Mouse (Mus musculus): ENCODE measurements around the gene Pih1d3. TPM values are rescaled to one million over a fixed set of nuclear protein-coding genes. Genes with fewer than 3 reads are reported as not detected.
A peak's percentile ranks its signal among the peaks of the same experiment; 100 is the strongest.

Pih1d3 gene
- not detected in 2 replicates for polyA plus RNA-seq (2016; fragmentation: Nextera tagmentation; extraction: Ambion mirVana)

DNA sequence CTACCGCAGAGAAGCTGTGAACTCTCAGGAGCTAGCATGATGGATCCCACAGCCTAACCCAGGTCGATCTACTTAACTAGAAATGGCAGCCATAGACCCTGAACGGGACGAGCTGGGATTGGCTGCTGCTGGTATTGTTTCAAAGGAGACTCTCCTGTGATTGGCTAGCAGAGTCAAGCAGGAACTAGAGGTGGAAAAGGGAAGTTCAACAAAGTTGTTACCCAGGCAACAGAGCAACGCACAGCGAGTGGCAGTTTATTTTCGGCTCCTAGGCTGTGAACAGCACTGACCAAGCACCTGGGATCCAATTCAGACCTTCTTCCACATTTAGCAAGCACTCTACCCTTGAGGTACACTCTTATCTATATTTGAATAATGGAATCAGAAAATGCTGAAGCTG, at the start of gene Pih1d3, which contains the start of gene 4931428L18Rik:
Pih1d3 (plus strand) TSS at position 275 of the 400 bp plus-strand sequence.
4931428L18Rik (minus strand) TSS at position 121 of the 400 bp plus-strand sequence.
- Histone ChIP-seq H3K4me3 (no peak within 1 kb of the TSS), H3K27me3 (ENCODE audit: low read depth, poor library complexity, severe bottlenecking) (no peaks in the 10 kb centered on the region), H3K36me3 (no peaks in the 10 kb centered on the region), H3K9me3 (replicated peaks) (no peaks in the 10 kb centered on the region), H3K4me1 (no peaks in the 10 kb centered on the region), H3K27ac (no peak within 1 kb of the TSS)
- DNase-seq (ENCODE audit: low spot score): no peak
- WGBS: 86% methylated on average over 7 of the region's 7 CpGs

DNA sequence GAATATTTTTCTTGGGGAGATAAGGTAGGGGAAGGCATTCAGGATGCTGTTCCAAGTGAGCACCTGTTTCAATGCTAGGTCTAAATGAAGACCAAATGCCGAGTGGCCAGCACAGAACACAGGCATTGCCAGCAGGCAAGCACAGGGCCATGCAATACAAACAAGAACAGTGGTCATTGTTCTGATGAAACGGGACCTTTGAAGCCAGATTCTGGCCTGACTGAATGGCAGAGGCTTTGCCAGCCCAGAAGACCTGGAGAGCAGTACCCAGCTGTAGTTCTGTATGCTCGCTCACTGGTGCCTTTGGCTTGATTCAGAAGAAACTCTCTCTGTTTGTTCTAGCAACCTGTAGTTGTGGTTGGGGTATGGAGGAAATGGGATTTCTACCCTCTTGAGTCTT, 47.2 kb upstream of the Pih1d3 start:
- H3K4me1 ChIP-seq: no peaks in the 10 kb centered on the region
- no peak overlapping the region for H3K27ac ChIP-seq
- H3K27me3 ChIP-seq (ENCODE audit: low read depth, poor library complexity, severe bottlenecking): no peaks in the 10 kb centered on the region
- WGBS: 89% methylated on average over 3 of the region's 3 CpGs
- no peaks in the 10 kb centered on the region for H3K36me3 ChIP-seq
- no peaks in the 10 kb centered on the region for H3K9me3 ChIP-seq (replicated peaks)
- no peak for DNase-seq (ENCODE audit: low spot score)
- H3K4me3 ChIP-seq: no peak overlapping the region

- H3K27me3 ChIP-seq (ENCODE audit: low read depth, poor library complexity, severe bottlenecking): no peaks in the 10 kb centered on the region
- H3K27ac ChIP-seq: no peak within 1 kb of the TSS
- DNase-seq (ENCODE audit: low spot score): no peak
- H3K9me3 ChIP-seq (replicated peaks): no peaks in the 10 kb centered on the region
- no peaks in the 10 kb centered on the region for H3K4me1 ChIP-seq
- no peaks in the 10 kb centered on the region for H3K36me3 ChIP-seq
- no peak within 1 kb of the TSS for H3K4me3 ChIP-seq
- 87% methylated on average over 5 of the region's 5 CpGs for WGBS
These were observed 46.5 kb upstream of the Pih1d3 start, which contains the start of gene Lgsn for GRCm38 (mm10) chr1:31176101-31176500. Gene Lgsn (plus strand): TSS chr1:31176401.

GRCm38 (mm10) chr1:31178264-31178663, 44.4 kb upstream of the Pih1d3 start:
- Histone ChIP-seq H3K27me3 (ENCODE audit: low read depth, poor library complexity, severe bottlenecking) (no peaks in the 10 kb centered on the region), H3K27ac (no peak overlapping the region), H3K4me3 (no peak overlapping the region), H3K9me3 (replicated peaks) (no peaks in the 10 kb centered on the region), H3K4me1 (no peaks in the 10 kb centered on the region), H3K36me3 (no peaks in the 10 kb centered on the region)
- WGBS: 86% methylated on average over 1 of the region's 1 CpGs
- no peak for DNase-seq (ENCODE audit: low spot score)

DNA sequence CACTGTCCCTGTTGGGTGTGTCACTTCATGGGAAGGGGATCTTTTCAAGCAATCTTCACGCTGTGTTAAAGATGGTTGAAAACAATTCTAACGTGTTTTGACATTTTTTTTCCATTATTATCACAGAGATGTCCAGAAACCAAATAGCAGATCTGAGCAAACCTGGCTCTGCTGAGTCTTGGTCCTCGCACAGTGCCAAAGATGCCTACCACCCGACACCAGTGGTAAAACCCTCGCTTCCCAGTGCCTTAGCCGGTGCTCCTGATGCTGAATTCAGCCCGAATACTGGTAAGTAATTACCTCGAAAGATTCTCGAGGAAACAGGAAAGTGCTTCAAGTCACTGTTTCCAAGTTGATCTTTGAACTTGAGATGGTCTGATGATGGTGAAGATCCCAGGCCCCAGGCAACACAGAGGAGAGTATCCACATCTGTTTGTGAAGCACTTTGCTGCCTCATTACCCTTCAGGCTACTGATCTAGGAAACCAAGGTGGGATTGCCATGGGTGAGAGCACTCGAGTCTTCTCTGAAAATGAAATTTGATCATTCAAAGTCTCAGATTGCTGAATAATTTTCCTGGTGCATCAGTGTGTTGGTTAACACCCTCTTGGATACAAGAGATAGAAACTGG, 32.3 kb upstream of the Pih1d3 start:
- H3K36me3 ChIP-seq: no peaks in the 10 kb centered on the region
- H3K9me3 ChIP-seq (replicated peaks): no peaks in the 10 kb centered on the region
- no peak overlapping the region for H3K27ac ChIP-seq
- H3K4me3 ChIP-seq: no peak overlapping the region
- 87% methylated on average over 10 of the region's 10 CpGs for WGBS
- H3K27me3 ChIP-seq (ENCODE audit: low read depth, poor library complexity, severe bottlenecking): no peaks in the 10 kb centered on the region
- no peaks in the 10 kb centered on the region for H3K4me1 ChIP-seq
- DNase-seq (ENCODE audit: low spot score): no peak

DNA sequence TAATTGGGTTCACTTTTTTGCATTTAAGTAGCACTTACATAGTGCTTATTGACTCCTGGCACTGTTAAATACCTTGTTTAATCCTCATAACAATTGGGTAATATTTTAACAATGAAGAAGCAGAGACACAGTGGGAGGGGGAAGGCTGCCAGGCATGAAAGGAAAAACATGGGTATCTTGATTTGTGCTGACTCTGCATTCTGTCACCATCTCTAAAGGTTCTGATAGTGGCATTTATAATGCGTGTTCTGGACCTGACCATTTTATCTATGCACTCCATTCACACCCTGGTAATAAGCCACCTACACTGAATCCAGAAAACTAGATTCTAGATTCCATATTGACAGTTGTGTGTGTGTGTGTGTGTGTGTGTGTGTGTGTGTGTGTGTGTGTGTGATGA, 27.0 kb upstream of the Pih1d3 start:
- Histone ChIP-seq H3K4me3 (no peak overlapping the region), H3K9me3 (replicated peaks) (no peaks in the 10 kb centered on the region), H3K4me1 (no peaks in the 10 kb centered on the region), H3K27me3 (ENCODE audit: low read depth, poor library complexity, severe bottlenecking) (no peaks in the 10 kb centered on the region), H3K36me3 (no peaks in the 10 kb centered on the region), H3K27ac (no peak overlapping the region)
- WGBS: 95% methylated on average over 1 of the region's 1 CpGs
- DNase-seq (ENCODE audit: low spot score): no peak

DNA sequence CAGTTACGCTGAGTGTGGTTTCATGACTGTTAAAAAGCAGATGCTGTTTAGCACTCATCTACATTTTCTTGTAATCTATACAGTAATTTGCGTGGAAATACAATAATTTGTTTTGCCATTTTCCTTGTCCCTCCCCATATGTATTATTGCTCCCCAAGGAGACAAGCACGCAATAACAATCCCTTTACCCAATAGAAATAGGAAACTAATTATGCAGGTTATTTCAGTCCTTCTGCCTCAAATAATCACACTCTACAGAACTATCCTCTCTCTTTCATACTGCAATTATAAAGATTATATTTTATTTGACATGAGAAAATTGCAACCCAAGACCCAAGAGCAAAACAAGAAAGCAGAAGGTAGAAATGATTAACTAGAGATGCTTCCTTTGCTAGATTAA, 25.7 kb upstream of the Pih1d3 start:
- Histone ChIP-seq H3K27me3 (ENCODE audit: low read depth, poor library complexity, severe bottlenecking) (no peaks in the 10 kb centered on the region), H3K9me3 (replicated peaks) (no peaks in the 10 kb centered on the region), H3K27ac (no peak overlapping the region), H3K4me1 (no peaks in the 10 kb centered on the region), H3K36me3 (no peaks in the 10 kb centered on the region), H3K4me3 (no peak overlapping the region)
- no peak for DNase-seq (ENCODE audit: low spot score)
- WGBS: 93% methylated on average over 3 of the region's 3 CpGs

- WGBS: 93% methylated on average over 10 of the region's 10 CpGs
- Histone ChIP-seq H3K4me3 (no peak overlapping the region), H3K9me3 (replicated peaks) (no peaks in the 10 kb centered on the region), H3K4me1 (no peaks in the 10 kb centered on the region), H3K36me3 (no peaks in the 10 kb centered on the region), H3K27me3 (ENCODE audit: low read depth, poor library complexity, severe bottlenecking) (no peaks in the 10 kb centered on the region), H3K27ac (no peak overlapping the region)
- DNase-seq (ENCODE audit: low spot score): no peak
These were observed 18.9 kb upstream of the Pih1d3 start for GRCm38 (mm10) chr1:31203771-31204170.

DNA sequence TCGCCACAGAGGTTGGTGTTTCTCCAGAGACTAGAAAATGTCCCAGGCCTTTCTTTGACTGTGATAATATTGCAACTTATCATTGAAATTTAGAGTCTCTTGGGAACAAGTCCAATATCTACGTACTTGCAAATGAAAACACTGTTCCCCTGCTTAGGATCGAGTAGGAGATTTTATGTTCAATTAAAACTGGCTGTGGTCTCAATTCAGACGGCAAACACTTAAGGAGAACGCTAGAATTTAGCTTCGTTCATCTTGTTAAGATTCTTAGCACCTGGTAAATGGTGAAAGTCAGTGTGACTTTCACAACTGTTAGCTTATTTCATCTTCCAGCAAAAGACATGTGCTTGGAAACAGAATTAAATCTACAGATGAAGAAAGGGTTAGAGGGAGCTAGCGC, 17.3 kb upstream of the Pih1d3 start:
- Histone ChIP-seq H3K4me3 (no peak overlapping the region), H3K4me1 (no peaks in the 10 kb centered on the region), H3K9me3 (replicated peaks) (no peaks in the 10 kb centered on the region), H3K27ac (no peak overlapping the region), H3K27me3 (ENCODE audit: low read depth, poor library complexity, severe bottlenecking) (no peaks in the 10 kb centered on the region), H3K36me3 (no peaks in the 10 kb centered on the region)
- DNase-seq (ENCODE audit: low spot score): no peak
- WGBS: 91% methylated on average over 7 of the region's 7 CpGs

- no peak overlapping the region for H3K27ac ChIP-seq
- no peaks in the 10 kb centered on the region for H3K9me3 ChIP-seq (replicated peaks)
- no peak overlapping the region for H3K4me3 ChIP-seq
- no peaks in the 10 kb centered on the region for H3K36me3 ChIP-seq
- no peaks in the 10 kb centered on the region for H3K27me3 ChIP-seq (ENCODE audit: low read depth, poor library complexity, severe bottlenecking)
- no peak for DNase-seq (ENCODE audit: low spot score)
- no peaks in the 10 kb centered on the region for H3K4me1 ChIP-seq
- WGBS: 92% methylated on average over 3 of the region's 3 CpGs
These were observed 16.9 kb upstream of the Pih1d3 start for GRCm38 (mm10) chr1:31205770-31206169.

- peak; percentile 38 for DNase-seq (ENCODE audit: low spot score)
- Histone ChIP-seq H3K27me3 (ENCODE audit: low read depth, poor library complexity, severe bottlenecking) (no peaks in the 10 kb centered on the region), H3K4me1 (no peaks in the 10 kb centered on the region), H3K27ac (no peak overlapping the region), H3K9me3 (replicated peaks) (no peaks in the 10 kb centered on the region), H3K36me3 (no peaks in the 10 kb centered on the region), H3K4me3 (no peak overlapping the region)
- WGBS: 3% methylated on average over 5 of the region's 5 CpGs
These were observed 12.5 kb upstream of the Pih1d3 start for GRCm38 (mm10) chr1:31210144-31210543.

DNA sequence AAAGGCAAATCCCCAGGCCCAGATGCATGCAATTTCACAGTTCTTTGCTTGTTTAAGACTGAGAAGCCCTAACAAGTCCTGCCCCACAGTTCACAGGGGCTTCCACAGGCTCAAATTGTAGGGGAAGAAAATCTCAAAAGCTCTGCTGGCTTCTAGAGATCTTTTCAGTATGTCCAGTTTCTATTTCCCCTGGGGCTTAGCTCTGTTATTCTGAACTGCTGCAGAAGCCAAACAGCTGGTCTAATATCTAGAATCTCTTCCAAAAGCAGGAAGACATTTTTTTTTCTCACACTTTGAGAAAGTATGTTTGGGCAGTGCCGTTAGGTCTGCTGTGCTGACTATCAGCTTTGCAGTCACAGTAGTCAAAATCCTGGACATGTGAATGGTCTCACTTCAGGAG, 7.8 kb upstream of the Pih1d3 start:
- H3K9me3 ChIP-seq (replicated peaks): no peaks in the 10 kb centered on the region
- no peak overlapping the region for H3K27ac ChIP-seq
- H3K36me3 ChIP-seq: no peaks in the 10 kb centered on the region
- no peak for DNase-seq (ENCODE audit: low spot score)
- 95% methylated on average over 1 of the region's 1 CpGs for WGBS
- H3K4me1 ChIP-seq: no peaks in the 10 kb centered on the region
- no peak overlapping the region for H3K4me3 ChIP-seq
- H3K27me3 ChIP-seq (ENCODE audit: low read depth, poor library complexity, severe bottlenecking): no peaks in the 10 kb centered on the region

- no peak for DNase-seq (ENCODE audit: low spot score)
- no peaks in the 10 kb centered on the region for H3K27me3 ChIP-seq (ENCODE audit: low read depth, poor library complexity, severe bottlenecking)
- H3K4me1 ChIP-seq: no peaks in the 10 kb centered on the region
- H3K27ac ChIP-seq: no peak overlapping the region
- no peaks in the 10 kb centered on the region for H3K9me3 ChIP-seq (replicated peaks)
- WGBS: 95% methylated on average over 4 of the region's 4 CpGs
- no peak overlapping the region for H3K4me3 ChIP-seq
- H3K36me3 ChIP-seq: no peaks in the 10 kb centered on the region
These were observed 1.9 kb upstream of the Pih1d3 start for GRCm38 (mm10) chr1:31220599-31221250.
